Mouse (Mus musculus): ENCODE data around the gene Efhd1. TPM values are rescaled to one million over a fixed set of nuclear protein-coding genes. Genes with fewer than 3 reads are reported as not detected.

Efhd1 gene
- total and polyA plus RNA-seq, 2 experiments from 2014 or later = 6.4 to 12.4 TPM

- no peaks in the 10 kb centered on the region for H3K4me1 ChIP-seq (ENCODE audit: insufficient read depth, low read length)
- H3K4me3 ChIP-seq (ENCODE audit: low read length) = no peak overlapping the region
- 89% methylated on average over 8 of the region's 8 CpGs for WGBS
- no peak overlapping the region for H3K4me2 ChIP-seq (ENCODE audit: low read depth, low read length)
- no peak overlapping the region for H3K27ac ChIP-seq
- DNase-seq (ENCODE audit: low spot score) = no peak
- TF ChIP-seq CTCF (IDR thresholded peaks at IDR 0.05; ENCODE audit: low read depth) = no peak
- H3K27me3 ChIP-seq (ENCODE audit: insufficient read depth, low read length) = no peaks in the 10 kb centered on the region
- no peaks in the 10 kb centered on the region for H3K36me3 ChIP-seq (ENCODE audit: insufficient read depth, low read length)
- no peak for ATAC-seq
- H3K9ac ChIP-seq (replicated peaks; ENCODE audit: low read length) = no peak overlapping the region
- H3K9me3 ChIP-seq (ENCODE audit: low read length) = 0 out of 2 replicates have a peak, but pooled peaks cover 4% of the 10 kb centered on the region
Observed at GRCm38 (mm10) chr1:87313843-87314570, 49.8 kb downstream of the Efhd1 start.

GRCm38 (mm10) chr1:87315431-87315830 lies 51.3 kb downstream of the Efhd1 start:
- peaks cover 10% of the 10 kb centered on the region; the same call in 1 of the 2 replicates for H3K9me3 ChIP-seq (ENCODE audit: low read length)
- H3K4me2 ChIP-seq (ENCODE audit: low read depth, low read length) = no peak overlapping the region
- H3K9ac ChIP-seq (replicated peaks; ENCODE audit: low read length) = no peak overlapping the region
- DNase-seq (ENCODE audit: low spot score) (no peak), ATAC-seq (no peak)
- H3K36me3 ChIP-seq (ENCODE audit: insufficient read depth, low read length) = no peaks in the 10 kb centered on the region
- no peak for TF ChIP-seq CTCF (IDR thresholded peaks at IDR 0.05; ENCODE audit: low read depth)
- H3K27ac ChIP-seq = no peak overlapping the region
- no peak overlapping the region for H3K4me3 ChIP-seq (ENCODE audit: low read length)
- no peaks in the 10 kb centered on the region for H3K27me3 ChIP-seq (ENCODE audit: insufficient read depth, low read length)
- 90% methylated on average over 2 of the region's 2 CpGs for WGBS
- no peaks in the 10 kb centered on the region for H3K4me1 ChIP-seq (ENCODE audit: insufficient read depth, low read length)

GRCm38 (mm10) chr1:87315894-87316293 lies 51.7 kb downstream of the Efhd1 start:
- ATAC-seq (no peak), DNase-seq (ENCODE audit: low spot score) (no peak)
- Histone ChIP-seq H3K27ac (no peak overlapping the region), H3K4me3 (ENCODE audit: low read length) (no peak overlapping the region), H3K27me3 (ENCODE audit: insufficient read depth, low read length) (no peaks in the 10 kb centered on the region), H3K4me2 (ENCODE audit: low read depth, low read length) (no peak overlapping the region), H3K9me3 (ENCODE audit: low read length) (peaks cover 10% of the 10 kb centered on the region; the same call in 1 of the 2 replicates), H3K9ac (replicated peaks; ENCODE audit: low read length) (no peak overlapping the region), H3K4me1 (ENCODE audit: insufficient read depth, low read length) (no peaks in the 10 kb centered on the region), H3K36me3 (ENCODE audit: insufficient read depth, low read length) (no peaks in the 10 kb centered on the region)
- WGBS = 72% methylated on average over 2 of the region's 2 CpGs
- no peak for TF ChIP-seq CTCF (IDR thresholded peaks at IDR 0.05; ENCODE audit: low read depth)

GRCm38 (mm10) chr1:87316672-87317071 lies 52.5 kb downstream of the Efhd1 start:
- Histone ChIP-seq H3K9ac (replicated peaks; ENCODE audit: low read length) (no peak overlapping the region), H3K36me3 (ENCODE audit: insufficient read depth, low read length) (no peaks in the 10 kb centered on the region), H3K27me3 (ENCODE audit: insufficient read depth, low read length) (no peaks in the 10 kb centered on the region), H3K4me2 (ENCODE audit: low read depth, low read length) (no peak overlapping the region), H3K4me1 (ENCODE audit: insufficient read depth, low read length) (no peaks in the 10 kb centered on the region), H3K27ac (no peak overlapping the region), H3K4me3 (ENCODE audit: low read length) (no peak overlapping the region), H3K9me3 (ENCODE audit: low read length) (peaks cover 10% of the 10 kb centered on the region; the same call in 1 of the 2 replicates)
- no peak for TF ChIP-seq CTCF (IDR thresholded peaks at IDR 0.05; ENCODE audit: low read depth)
- 27% methylated on average over 3 of the region's 3 CpGs for WGBS
- ATAC-seq (no peak), DNase-seq (ENCODE audit: low spot score) (peak; percentile 18)

- Histone ChIP-seq H3K4me3 (ENCODE audit: low read length) (no peak overlapping the region), H3K36me3 (ENCODE audit: insufficient read depth, low read length) (no peaks in the 10 kb centered on the region), H3K4me2 (ENCODE audit: low read depth, low read length) (no peak overlapping the region), H3K9ac (replicated peaks; ENCODE audit: low read length) (no peak overlapping the region), H3K27me3 (ENCODE audit: insufficient read depth, low read length) (no peaks in the 10 kb centered on the region), H3K27ac (no peak overlapping the region), H3K9me3 (ENCODE audit: low read length) (peaks cover 10% of the 10 kb centered on the region; the same call in 1 of the 2 replicates), H3K4me1 (ENCODE audit: insufficient read depth, low read length) (no peaks in the 10 kb centered on the region)
- DNase-seq (ENCODE audit: low spot score) = no peak
- no peak for ATAC-seq
- 6% methylated on average over 1 of the region's 1 CpGs for WGBS
- no peak for TF ChIP-seq CTCF (IDR thresholded peaks at IDR 0.05; ENCODE audit: low read depth)
Observed at GRCm38 (mm10) chr1:87321071-87321470, 56.9 kb downstream of the Efhd1 start.

GRCm38 (mm10) chr1:87322778-87323177 lies 58.6 kb downstream of the Efhd1 start:
- Histone ChIP-seq H3K4me3 (ENCODE audit: low read length) (no peak overlapping the region), H3K36me3 (ENCODE audit: insufficient read depth, low read length) (no peaks in the 10 kb centered on the region), H3K27me3 (ENCODE audit: insufficient read depth, low read length) (no peaks in the 10 kb centered on the region), H3K4me2 (ENCODE audit: low read depth, low read length) (no peak overlapping the region), H3K9me3 (ENCODE audit: low read length) (peaks cover 10% of the 10 kb centered on the region; the same call in 1 of the 2 replicates), H3K9ac (replicated peaks; ENCODE audit: low read length) (no peak overlapping the region), H3K4me1 (ENCODE audit: insufficient read depth, low read length) (no peaks in the 10 kb centered on the region), H3K27ac (no peak overlapping the region)
- ATAC-seq (no peak), DNase-seq (ENCODE audit: low spot score) (no peak)
- WGBS = 95% methylated on average over 3 of the region's 3 CpGs
- no peak for TF ChIP-seq CTCF (IDR thresholded peaks at IDR 0.05; ENCODE audit: low read depth)

- H3K4me2 ChIP-seq (ENCODE audit: low read depth, low read length) = no peak overlapping the region
- no peak for ATAC-seq
- DNase-seq (ENCODE audit: low spot score) = no peak
- no peaks in the 10 kb centered on the region for H3K36me3 ChIP-seq (ENCODE audit: insufficient read depth, low read length)
- H3K9me3 ChIP-seq (ENCODE audit: low read length) = peaks cover 7% of the 10 kb centered on the region; the same call in 1 of the 2 replicates
- H3K4me1 ChIP-seq (ENCODE audit: insufficient read depth, low read length) = peaks cover 10% of the 10 kb centered on the region
- H3K27me3 ChIP-seq (ENCODE audit: insufficient read depth, low read length) = no peaks in the 10 kb centered on the region
- no peak overlapping the region for H3K4me3 ChIP-seq (ENCODE audit: low read length)
- no peak for TF ChIP-seq CTCF (IDR thresholded peaks at IDR 0.05; ENCODE audit: low read depth)
- no peak overlapping the region for H3K27ac ChIP-seq
- no peak overlapping the region for H3K9ac ChIP-seq (replicated peaks; ENCODE audit: low read length)
Observed at GRCm38 (mm10) chr1:87324649-87325048, 60.5 kb downstream of the Efhd1 start.

All from hindbrain, postnatal 0 days (tissue).